Mouse (Mus musculus): ENCODE results near the gene Kctd2. TPM values are rescaled to one million over a fixed set of nuclear protein-coding genes. Genes with fewer than 3 reads are reported as not detected.

The Kctd2 gene
- polyA plus RNA-seq, 1 experiment from 2014 or later, result 34.8 TPM

DNA sequence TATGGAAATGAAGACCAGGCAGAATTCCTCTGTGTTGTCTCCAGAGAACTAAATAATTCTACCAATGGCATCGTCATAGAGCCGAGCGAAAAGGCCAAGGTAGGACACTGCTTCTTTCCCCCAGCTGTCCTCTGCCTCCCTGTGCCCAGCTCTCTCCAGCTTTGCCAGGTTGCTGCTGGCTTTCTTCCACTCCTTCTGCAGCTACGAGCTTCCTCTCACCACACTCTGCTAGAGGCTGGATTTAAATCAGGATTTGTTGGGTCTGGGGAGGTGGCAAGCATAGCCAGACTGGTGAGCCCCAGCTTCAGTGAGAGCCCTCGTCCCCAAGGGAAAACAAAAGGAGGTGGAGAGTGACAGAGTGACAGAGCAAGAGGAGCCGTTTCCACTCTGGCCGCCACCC lies 9.4 kb downstream of the Kctd2 start:
- no peak for ATAC-seq (replicated peaks)
- Histone ChIP-seq H3K4me1 (peaks cover 10% of the 10 kb centered on the region), H3K27me3 (replicated peaks) (no peaks in the 10 kb centered on the region), H3K9ac (no peak overlapping the region), H3K27ac (no peak overlapping the region), H3K9me3 (no peaks in the 10 kb centered on the region), H3K4me2 (no peak overlapping the region), H3K36me3 (replicated peaks) (peaks cover 32% of the 10 kb centered on the region), H3K4me3 (no peak overlapping the region)
- 88% methylated on average over 7 of the region's 7 CpGs for WGBS

DNA sequence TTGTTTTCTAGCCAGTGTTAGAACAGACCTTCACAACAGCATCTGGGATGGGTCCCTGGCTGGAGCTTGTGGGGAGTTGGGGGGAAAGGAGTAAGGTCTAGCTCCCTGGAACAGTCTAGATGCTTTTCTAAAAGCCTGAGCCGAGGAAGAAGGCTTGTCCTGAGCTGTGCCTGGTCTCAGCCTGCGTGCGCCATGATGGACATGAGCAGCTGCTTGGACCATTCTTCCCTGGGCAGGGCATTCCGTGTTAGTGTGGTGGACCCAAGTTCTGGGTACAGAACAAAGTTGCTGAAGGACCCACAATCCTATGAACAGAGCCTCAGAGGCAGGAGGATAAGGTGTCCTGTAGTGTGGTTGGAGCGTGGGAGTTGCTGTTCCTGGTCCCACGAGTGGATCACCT lies 10.6 kb downstream of the Kctd2 start:
- H3K27ac ChIP-seq, result no peak overlapping the region
- H3K4me2 ChIP-seq, result no peak overlapping the region
- WGBS, result 97% methylated on average over 6 of the region's 6 CpGs
- no peaks in the 10 kb centered on the region for H3K27me3 ChIP-seq (replicated peaks)
- H3K36me3 ChIP-seq (replicated peaks), result peaks cover 32% of the 10 kb centered on the region
- ATAC-seq (replicated peaks), result no peak
- peaks cover 13% of the 10 kb centered on the region for H3K4me1 ChIP-seq
- no peak overlapping the region for H3K4me3 ChIP-seq
- H3K9me3 ChIP-seq, result no peaks in the 10 kb centered on the region
- no peak overlapping the region for H3K9ac ChIP-seq

DNA sequence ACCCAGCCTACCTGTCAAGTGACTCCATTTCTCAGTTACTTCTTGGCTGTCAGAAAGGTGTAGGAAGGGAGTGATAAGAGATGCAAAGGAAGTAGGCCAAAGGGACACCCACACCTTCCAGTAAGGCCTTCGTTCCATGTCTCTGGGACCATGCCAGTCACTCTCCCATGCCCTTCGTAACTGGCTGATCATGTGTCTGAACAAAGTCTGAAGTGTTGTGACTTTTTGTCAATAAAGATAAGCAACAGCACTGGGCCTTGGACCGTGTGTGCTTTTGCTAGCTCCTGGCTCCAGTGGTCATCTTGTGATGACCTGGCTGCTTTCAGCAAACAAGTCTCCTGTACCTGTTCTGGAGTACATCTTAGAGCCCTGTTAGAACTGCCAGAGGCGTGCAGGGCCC lies 12.9 kb downstream of the Kctd2 start:
- Histone ChIP-seq H3K36me3 (replicated peaks) (peaks cover 32% of the 10 kb centered on the region), H3K4me2 (no peak overlapping the region), H3K27ac (no peak overlapping the region), H3K9me3 (no peaks in the 10 kb centered on the region), H3K9ac (no peak overlapping the region), H3K4me3 (no peak overlapping the region), H3K4me1 (peaks cover 15% of the 10 kb centered on the region), H3K27me3 (replicated peaks) (no peaks in the 10 kb centered on the region)
- ATAC-seq (replicated peaks), result no peak
- 88% methylated on average over 4 of the region's 4 CpGs for WGBS

DNA sequence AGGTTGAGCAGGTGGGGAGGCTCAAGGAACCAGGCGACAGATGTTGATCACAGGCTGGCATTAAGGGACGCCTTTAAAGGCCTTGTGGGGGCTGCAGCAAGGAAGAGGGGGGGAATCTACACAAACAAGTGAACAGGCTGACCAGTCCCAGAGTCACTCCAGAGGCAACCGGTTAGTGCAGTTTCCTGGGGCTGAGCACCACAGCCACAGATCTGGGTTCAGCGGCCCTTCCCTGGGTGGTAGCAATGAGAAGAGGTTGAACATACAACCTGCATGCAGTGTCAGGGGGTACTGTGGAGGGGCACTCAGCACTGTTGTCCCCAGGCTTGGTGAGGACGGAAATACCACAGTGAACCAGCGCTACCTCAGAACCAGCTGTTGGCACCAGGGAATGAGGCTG lies 13.4 kb downstream of the Kctd2 start:
- no peaks in the 10 kb centered on the region for H3K9me3 ChIP-seq
- WGBS, result 85% methylated on average over 6 of the region's 6 CpGs
- no peak overlapping the region for H3K4me2 ChIP-seq
- H3K27ac ChIP-seq, result no peak overlapping the region
- no peak overlapping the region for H3K4me3 ChIP-seq
- no peaks in the 10 kb centered on the region for H3K27me3 ChIP-seq (replicated peaks)
- ATAC-seq (replicated peaks), result no peak
- peaks cover 12% of the 10 kb centered on the region for H3K4me1 ChIP-seq
- H3K9ac ChIP-seq, result no peak overlapping the region
- peaks cover 32% of the 10 kb centered on the region for H3K36me3 ChIP-seq (replicated peaks)

DNA sequence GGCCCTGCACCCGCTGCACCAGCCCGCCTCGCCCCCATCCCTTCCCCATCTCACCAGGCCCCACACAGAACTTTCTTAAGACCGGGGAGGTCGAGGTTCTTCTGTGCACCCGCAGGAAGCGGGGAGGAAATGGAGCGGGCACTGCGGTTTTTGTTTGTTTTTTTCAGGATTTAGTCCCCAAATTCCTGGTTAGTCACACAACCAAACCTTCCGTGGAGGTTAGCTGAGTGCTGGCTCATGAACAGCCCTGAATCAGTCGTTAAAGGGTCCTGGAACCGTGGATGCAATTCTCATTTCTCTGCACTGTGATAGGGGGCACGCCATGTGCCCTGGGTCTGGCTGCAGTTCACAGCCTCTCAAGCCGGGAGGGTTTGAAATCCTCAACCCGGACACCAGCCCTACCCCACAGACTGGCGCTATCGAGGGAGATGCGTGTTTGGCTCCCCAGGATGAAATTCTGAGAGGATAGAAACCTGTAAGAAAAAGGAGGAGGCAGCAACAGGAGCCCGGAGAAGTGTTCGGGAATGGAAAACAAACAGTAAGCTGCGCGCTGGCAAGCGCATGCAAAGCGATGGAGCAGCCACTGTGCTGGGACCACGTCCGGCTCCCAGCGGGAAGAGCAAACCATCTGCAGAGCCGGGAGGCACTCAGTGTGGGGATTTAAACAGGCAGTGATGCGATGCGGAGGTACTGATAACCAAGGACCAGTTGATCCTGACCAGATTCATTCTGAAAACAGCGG lies 15.8 kb downstream of the Kctd2 start:
- peaks cover 12% of the 10 kb centered on the region for H3K4me1 ChIP-seq
- ATAC-seq (replicated peaks), result no peak; the same call in 1 of the 2 replicates
- H3K27me3 ChIP-seq (replicated peaks), result no peaks in the 10 kb centered on the region
- peak overlapping the region; percentile 28 for H3K4me3 ChIP-seq
- no peaks in the 10 kb centered on the region for H3K9me3 ChIP-seq
- H3K27ac ChIP-seq, result no peak overlapping the region
- peaks cover 19% of the 10 kb centered on the region for H3K36me3 ChIP-seq (replicated peaks)
- peak overlapping the region; percentile 27 for H3K9ac ChIP-seq
- H3K4me2 ChIP-seq, result peak overlapping the region; percentile 54
- 4% methylated on average over 31 of the region's 31 CpGs for WGBS

DNA sequence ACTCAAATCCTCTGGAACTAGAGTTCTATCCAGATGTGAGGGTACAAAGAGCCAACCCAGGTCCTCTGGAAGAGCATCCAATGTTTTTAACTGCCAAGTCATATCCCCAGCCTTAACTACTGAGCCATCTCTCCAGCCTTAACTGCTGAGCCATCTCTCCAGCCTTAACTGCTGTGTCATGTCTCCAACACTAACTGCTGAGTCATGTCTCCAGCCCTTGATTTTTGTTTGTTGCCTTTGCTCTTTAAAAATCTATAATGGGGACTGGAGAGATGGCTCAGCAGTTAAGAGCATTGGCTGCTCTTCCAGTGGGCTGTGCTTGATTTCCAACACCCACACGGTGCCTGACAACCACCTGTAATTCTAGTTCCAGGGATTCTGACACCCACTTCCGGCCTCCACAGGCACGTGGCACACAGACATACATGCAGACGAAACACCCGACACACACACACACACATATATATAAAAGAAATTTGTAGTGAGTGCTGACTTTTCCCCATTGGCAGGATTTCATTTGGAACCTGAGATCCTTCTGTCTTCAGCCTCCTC lies 17.7 kb downstream of the Kctd2 start:
- Histone ChIP-seq H3K27me3 (replicated peaks) (no peaks in the 10 kb centered on the region), H3K4me2 (no peak overlapping the region), H3K9ac (no peak overlapping the region), H3K36me3 (replicated peaks) (0 out of 2 replicates have a peak, but pooled peaks cover 5% of the 10 kb centered on the region), H3K27ac (no peak overlapping the region), H3K9me3 (no peaks in the 10 kb centered on the region), H3K4me3 (no peak overlapping the region), H3K4me1 (peaks cover 12% of the 10 kb centered on the region)
- no peak for ATAC-seq (replicated peaks)
- WGBS, result 88% methylated on average over 5 of the region's 5 CpGs

DNA sequence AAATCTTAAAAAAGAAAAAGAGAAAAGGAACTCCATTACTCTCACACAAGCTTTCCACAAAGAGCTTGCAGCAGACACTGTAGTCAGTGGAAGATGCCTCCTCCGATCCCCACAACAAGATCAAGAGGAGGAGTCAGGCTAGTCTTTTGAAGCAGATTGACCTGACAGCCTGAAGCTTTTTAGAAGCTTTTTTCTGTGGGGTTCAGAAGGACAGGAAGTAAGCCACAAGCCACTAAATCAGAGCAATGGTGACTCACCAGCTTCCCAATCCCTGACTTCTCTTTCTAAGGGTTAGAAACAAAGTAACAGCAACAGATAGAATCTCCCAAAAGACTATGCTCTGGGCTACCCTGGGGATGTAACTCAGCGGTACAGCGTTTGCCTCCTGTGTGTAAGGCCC lies 19.4 kb downstream of the Kctd2 start:
- Histone ChIP-seq H3K36me3 (replicated peaks) (no peaks in the 10 kb centered on the region), H3K4me1 (peaks cover 12% of the 10 kb centered on the region), H3K27ac (no peak overlapping the region), H3K9me3 (no peaks in the 10 kb centered on the region), H3K9ac (no peak overlapping the region), H3K4me2 (no peak overlapping the region), H3K4me3 (no peak overlapping the region), H3K27me3 (replicated peaks) (no peaks in the 10 kb centered on the region)
- no peak for ATAC-seq (replicated peaks)
- 87% methylated on average over 3 of the region's 3 CpGs for WGBS

DNA sequence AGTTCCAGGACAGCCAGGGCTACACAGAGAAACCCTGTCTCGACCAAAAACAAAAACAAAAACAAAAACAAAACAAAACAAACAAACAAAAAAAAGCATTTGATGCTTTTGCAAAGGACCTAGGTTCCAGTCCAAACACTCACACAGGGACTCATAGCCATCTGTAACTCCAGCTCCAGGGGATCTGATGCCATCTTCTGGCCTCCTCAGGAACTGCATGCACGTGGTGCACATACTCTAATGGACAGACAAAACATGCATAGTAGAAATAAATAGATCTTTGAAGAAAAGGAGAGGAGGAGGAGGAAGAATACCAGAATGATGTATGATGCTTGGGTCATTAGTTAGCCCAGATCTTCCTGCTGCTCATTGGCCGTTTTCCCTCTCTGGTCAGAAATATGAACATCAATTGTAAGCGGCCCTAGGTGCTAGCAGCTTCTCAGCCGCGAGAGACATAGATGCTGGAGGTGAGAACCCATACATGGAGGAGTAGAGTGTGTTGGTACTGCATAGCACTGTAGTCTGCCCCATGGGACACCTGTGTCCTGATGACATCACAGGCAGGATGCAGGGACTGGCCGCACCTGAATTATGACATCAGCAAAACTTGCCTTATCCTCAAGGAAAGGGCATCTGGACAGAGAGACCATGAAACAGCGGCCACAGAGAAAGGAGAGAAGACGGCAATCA lies 20.1 kb downstream of the Kctd2 start, which contains the start of gene Trim80:
Gene Trim80, plus strand, starts transcription at position 640 of the 690 bp plus-strand sequence.
- Histone ChIP-seq H3K9ac (no peak within 1 kb of the TSS), H3K4me2 (no peak within 1 kb of the TSS), H3K9me3 (no peaks in the 10 kb centered on the region), H3K4me3 (no peak within 1 kb of the TSS), H3K36me3 (replicated peaks) (no peaks in the 10 kb centered on the region), H3K27ac (no peak within 1 kb of the TSS), H3K4me1 (peaks cover 12% of the 10 kb centered on the region), H3K27me3 (replicated peaks) (no peaks in the 10 kb centered on the region)
- WGBS, result 94% methylated on average over 9 of the region's 9 CpGs
- ATAC-seq (replicated peaks), result no peak

DNA sequence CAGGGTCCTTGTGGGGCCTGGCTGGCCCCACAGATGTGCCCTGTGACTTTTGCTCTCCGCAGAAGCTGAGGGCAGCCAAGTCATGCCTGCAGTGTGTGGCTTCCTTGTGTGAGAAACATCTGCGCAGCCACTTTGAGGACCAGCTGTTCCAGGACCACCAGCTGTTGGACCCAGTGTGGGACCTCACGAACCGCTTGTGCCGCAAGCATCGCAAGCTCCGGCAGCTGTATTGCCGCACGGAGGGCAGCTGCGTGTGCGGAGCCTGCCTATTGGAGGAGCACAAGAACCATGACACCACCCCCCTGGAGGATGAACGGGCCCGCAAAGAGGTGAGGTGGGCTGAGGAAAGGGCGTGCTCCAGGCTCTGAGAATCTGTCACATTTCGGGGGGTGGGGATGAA lies 21.5 kb downstream of the Kctd2 start:
- no peak overlapping the region for H3K4me3 ChIP-seq
- peaks cover under 1% of the 10 kb centered on the region for H3K4me1 ChIP-seq
- H3K9me3 ChIP-seq, result no peaks in the 10 kb centered on the region
- no peak overlapping the region for H3K9ac ChIP-seq
- WGBS, result 47% methylated on average over 15 of the region's 15 CpGs
- no peak overlapping the region for H3K27ac ChIP-seq
- H3K36me3 ChIP-seq (replicated peaks), result no peaks in the 10 kb centered on the region
- H3K27me3 ChIP-seq (replicated peaks), result no peaks in the 10 kb centered on the region
- ATAC-seq (replicated peaks), result no peak
- no peak overlapping the region for H3K4me2 ChIP-seq

DNA sequence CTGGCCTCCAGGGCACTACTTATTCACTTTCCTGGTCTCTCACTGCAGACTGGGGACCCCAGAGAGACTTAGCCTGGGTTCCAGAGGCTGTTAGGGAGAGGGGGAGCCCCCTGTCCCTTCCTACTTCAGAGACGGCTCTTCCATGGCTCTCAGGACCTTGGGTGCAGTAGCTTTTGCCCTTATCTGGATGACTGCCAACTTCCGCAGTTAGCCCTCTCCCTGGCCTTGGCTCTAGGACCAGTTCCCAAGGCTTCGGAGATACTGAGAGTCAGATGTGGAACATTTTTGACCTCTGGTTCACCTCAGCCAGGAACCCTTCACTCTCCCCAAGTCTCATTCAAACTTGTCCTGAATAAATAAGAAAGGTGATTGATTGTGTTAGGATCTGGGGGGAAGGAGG lies 27.0 kb downstream of the Kctd2 start:
- H3K36me3 ChIP-seq (replicated peaks), result no peaks in the 10 kb centered on the region
- H3K4me2 ChIP-seq, result no peak overlapping the region
- H3K4me1 ChIP-seq, result no peaks in the 10 kb centered on the region
- no peak overlapping the region for H3K4me3 ChIP-seq
- ATAC-seq (replicated peaks), result no peak
- H3K27ac ChIP-seq, result no peak overlapping the region
- H3K9ac ChIP-seq, result no peak overlapping the region
- WGBS, result 84% methylated on average over 3 of the region's 3 CpGs
- H3K9me3 ChIP-seq, result no peaks in the 10 kb centered on the region
- no peaks in the 10 kb centered on the region for H3K27me3 ChIP-seq (replicated peaks)

DNA sequence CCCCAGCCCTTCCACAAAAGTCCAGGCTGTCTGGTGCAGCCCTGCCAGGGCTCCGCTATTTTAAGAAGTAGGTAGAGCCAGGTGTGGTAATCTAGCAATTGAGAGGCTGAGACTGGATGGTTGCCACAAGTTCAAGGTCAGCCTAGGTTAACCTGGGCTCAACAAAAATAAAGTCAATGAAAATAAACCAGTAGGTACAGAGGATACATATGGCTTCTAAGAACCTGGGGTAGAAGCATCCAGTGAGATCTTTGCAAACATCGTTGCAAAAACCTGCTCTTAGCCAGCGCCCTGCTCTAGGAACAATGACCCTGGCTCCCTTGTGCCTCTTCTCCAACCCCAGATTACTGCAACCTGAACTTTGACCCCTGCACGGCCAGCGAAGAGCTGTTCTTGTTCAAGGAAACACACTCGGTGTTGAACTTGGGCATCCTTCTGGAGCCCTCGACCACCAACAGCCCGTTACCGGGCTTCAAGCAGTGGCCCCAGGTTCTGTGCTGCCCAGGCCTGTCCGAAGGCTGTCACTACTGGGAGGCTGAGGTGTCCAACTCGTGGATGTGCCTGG lies 27.5 kb downstream of the Kctd2 start:
- WGBS, result 87% methylated on average over 11 of the region's 11 CpGs
- Histone ChIP-seq H3K27ac (no peak overlapping the region), H3K4me1 (no peaks in the 10 kb centered on the region), H3K27me3 (replicated peaks) (no peaks in the 10 kb centered on the region), H3K9ac (no peak overlapping the region), H3K4me3 (no peak overlapping the region), H3K36me3 (replicated peaks) (no peaks in the 10 kb centered on the region), H3K4me2 (no peak overlapping the region), H3K9me3 (no peaks in the 10 kb centered on the region)
- ATAC-seq (replicated peaks), result no peak

DNA sequence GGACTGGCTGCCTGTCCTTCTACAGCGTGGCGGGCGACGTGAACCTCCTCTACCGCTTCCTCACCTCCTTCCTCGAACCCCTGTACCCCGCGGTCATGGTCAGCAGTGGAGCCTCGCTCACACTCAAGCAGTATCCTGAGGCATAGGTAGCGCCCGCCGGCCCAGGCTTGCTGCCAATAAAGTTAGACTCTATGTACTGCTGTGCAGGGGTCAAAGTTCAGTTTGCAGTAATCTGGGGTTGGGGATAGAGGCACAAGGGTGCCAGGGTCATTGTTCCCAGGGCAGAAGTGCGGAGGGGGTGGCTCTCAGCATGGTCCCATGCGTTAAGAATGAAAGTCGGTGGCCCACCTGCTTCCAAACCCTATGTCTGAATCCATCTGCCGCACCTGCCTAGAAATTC lies 28.1 kb downstream of the Kctd2 start:
- WGBS, result 83% methylated on average over 16 of the region's 16 CpGs
- Histone ChIP-seq H3K4me3 (no peak overlapping the region), H3K4me2 (no peak overlapping the region), H3K27me3 (replicated peaks) (no peaks in the 10 kb centered on the region), H3K4me1 (no peaks in the 10 kb centered on the region), H3K9me3 (no peaks in the 10 kb centered on the region), H3K9ac (no peak overlapping the region), H3K27ac (no peak overlapping the region), H3K36me3 (replicated peaks) (no peaks in the 10 kb centered on the region)
- ATAC-seq (replicated peaks), result no peak

Data from midbrain, embryonic 15.5 days (tissue).